Mouse (Mus musculus): ENCODE measurements at regions not wholly inside any gene's neighbourhood (a gene's known extent, or its start where the extent isn't known, plus 50 kb on each side); places are given as distances from the start of the nearest gene placed in this dataset.
"Not testable (repeated sequence)": the region's sequence is repeated elsewhere in the genome, so short reads cannot be mapped to it uniquely, and the experiment has no call there.

- in situ Hi-C loops (cut with MboI; ENCODE audit: unreplicated experiment in 2 of 2) = no loop called here
Measured at GRCm38 (mm10) chr5:64679996-64680625, 123.1 kb upstream of the Klf3 start.

DNA sequence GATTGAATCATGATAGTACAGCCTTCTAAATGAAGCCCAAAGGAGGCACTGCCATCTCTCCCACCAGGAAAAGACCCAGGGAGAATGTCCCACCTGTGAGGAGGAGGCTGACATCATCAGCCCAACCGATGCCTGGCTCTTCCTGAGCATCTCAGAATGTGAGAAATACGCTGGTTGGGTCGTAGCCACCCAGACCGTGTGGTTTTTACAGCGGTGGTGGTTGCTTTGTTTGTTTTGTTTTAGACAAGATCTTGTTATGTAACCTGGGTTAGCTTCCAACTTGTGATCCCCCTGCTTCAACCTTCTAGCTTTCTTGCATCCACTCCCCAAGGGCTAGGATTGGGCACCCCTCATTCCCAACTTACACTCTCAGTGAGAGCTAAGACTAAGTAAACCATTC is 122.0 kb upstream of the Klf3 start:
- in situ Hi-C loops (cut with MboI; ENCODE audit: unreplicated experiment in 2 of 2) = no loop called here

- in situ Hi-C loops (cut with MboI; ENCODE audit: unreplicated experiment in 2 of 2) = no loop called here
Measured at GRCm38 (mm10) chr5:64682326-64682845, 120.8 kb upstream of the Klf3 start.

GRCm38 (mm10) chr5:64683419-64683818 is 119.8 kb upstream of the Klf3 start:
- in situ Hi-C loops (cut with MboI; ENCODE audit: unreplicated experiment in 2 of 2) = no loop called here

- in situ Hi-C loops (cut with MboI; ENCODE audit: unreplicated experiment in 2 of 2) = no loop called here
Measured at GRCm38 (mm10) chr5:64684275-64684674, 118.9 kb upstream of the Klf3 start.

DNA sequence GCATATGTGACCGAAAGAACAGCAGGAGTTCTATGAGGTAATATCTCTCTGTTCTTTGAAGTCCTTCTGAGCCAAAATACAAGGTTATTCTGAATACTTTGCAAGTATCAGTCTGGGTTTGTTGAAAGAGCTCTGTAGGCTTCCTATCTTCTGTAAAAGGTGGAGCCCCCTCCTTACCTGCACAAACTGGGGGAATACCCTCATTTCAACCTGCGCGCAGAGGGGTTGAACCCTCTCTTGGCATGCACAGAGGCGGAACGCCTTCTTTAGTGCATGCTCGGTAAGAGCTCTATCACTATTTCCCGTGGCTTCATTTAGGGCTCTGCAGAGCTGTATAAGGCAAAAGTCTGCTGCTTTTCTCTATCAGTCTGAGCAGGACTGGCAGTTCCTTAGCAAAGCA is 113.0 kb upstream of the Klf3 start:
- in situ Hi-C loops (cut with MboI; ENCODE audit: unreplicated experiment in 2 of 2) = no loop called here

DNA sequence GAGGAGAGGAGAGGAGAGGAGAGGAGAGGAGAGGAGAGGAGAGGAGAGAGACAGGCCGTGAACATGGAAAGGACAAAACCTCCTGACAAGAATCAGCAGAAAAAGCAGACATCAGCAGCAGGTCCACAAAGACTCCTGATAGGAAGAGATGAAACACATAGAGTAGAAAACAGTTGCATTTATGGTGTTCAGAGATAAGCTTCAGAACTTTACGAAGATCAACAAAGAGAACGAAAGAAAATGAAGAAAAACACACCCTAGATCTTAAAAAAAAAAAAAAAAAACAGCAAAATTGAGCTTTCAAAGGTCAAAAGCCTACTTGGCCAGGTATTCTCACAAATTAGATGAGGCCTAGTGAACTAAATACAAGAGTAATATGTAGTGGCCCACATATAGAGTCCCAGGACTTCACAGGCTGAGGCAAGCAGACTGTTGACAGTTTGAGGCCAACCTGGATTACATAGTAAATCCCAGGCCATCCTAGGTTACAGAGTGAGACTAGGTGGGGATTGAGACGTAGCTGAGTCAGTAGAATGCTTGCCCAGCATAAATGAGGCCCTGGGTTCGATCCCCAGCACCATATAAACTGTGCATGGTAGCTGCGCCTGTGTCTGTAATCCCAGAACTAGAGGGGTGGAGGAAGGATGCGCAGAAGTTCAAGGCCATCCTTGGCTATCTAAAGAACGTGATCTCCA is 111.6 kb upstream of the Klf3 start:
- in situ Hi-C loops (cut with MboI; ENCODE audit: unreplicated experiment in 2 of 2) = no loop called here

DNA sequence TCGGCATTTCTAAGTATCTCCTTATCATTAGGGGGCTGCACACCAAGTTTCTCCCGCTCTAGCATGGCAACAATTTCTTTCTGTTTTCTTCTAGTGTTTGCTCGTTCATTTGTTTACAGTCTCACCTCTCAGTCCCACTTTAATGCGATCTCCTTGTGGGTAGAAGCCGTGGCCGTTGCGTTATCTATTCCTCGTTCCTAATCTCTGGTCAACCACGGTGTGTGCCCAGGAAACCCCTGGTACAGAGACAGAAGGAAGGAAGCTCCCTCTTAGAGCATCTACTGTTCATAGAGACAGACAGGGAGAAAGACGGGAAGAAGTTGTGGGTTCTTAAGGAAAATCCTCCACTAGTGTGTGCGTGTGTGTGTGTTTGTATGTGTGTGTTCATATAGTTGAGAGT is 110.9 kb upstream of the Klf3 start:
- in situ Hi-C loops (cut with MboI; ENCODE audit: unreplicated experiment in 2 of 2) = no loop called here

DNA sequence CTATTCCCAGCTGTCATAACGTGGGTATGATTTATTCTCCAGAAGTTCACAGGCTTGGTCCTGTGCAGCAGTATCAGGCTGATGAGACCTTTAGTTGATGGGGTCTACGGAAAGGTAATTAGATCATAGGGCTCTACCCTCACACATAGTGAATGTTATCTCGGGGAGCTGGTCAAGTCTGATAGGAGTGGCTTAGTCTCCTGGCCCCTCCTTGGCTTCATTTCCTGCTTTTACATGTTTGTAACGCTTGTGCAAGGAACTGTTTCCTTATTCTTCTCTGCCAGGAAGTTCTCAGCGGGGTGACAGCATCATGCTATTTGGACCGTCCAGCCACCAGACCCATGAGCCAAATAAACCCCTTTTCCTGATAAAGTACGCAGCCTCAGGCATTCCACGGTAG is 109.6 kb upstream of the Klf3 start:
- in situ Hi-C loops (cut with MboI; ENCODE audit: unreplicated experiment in 2 of 2) = no loop called here

- in situ Hi-C loops (cut with MboI; ENCODE audit: unreplicated experiment in 2 of 2) = no loop called here
Measured at GRCm38 (mm10) chr5:64694606-64695005, 108.6 kb upstream of the Klf3 start.

- in situ Hi-C loops (cut with MboI; ENCODE audit: unreplicated experiment in 2 of 2) = no loop called here
Measured at GRCm38 (mm10) chr5:64696099-64696498, 107.1 kb upstream of the Klf3 start.

DNA sequence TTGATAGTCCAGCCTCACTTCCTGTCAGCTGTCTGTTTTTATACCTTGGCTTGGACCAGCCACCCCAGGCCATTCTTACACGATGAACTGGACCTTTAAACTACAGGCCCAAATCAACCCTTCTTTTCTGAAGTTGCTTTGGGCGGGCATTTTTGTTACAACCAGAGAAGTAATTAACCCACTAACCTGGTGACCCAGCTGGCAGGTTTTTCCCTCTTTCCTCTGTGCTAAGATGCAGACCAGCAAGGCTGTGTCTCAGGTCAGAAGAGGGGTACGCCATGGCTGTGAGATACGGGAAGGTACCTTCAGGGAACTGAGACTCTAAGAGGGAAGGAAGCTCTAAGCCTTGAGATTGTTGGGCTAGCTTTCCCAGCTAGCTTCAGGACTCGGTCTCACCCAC is 105.7 kb upstream of the Klf3 start:
- in situ Hi-C loops (cut with MboI; ENCODE audit: unreplicated experiment in 2 of 2) = no loop called here

GRCm38 (mm10) chr5:64698458-64699116 is 104.6 kb upstream of the Klf3 start:
- in situ Hi-C loops (cut with MboI; ENCODE audit: unreplicated experiment in 2 of 2) = no loop called here

GRCm38 (mm10) chr5:64700030-64700429 is 103.2 kb upstream of the Klf3 start:
- in situ Hi-C loops (cut with MboI; ENCODE audit: unreplicated experiment in 2 of 2) = no loop called here

DNA sequence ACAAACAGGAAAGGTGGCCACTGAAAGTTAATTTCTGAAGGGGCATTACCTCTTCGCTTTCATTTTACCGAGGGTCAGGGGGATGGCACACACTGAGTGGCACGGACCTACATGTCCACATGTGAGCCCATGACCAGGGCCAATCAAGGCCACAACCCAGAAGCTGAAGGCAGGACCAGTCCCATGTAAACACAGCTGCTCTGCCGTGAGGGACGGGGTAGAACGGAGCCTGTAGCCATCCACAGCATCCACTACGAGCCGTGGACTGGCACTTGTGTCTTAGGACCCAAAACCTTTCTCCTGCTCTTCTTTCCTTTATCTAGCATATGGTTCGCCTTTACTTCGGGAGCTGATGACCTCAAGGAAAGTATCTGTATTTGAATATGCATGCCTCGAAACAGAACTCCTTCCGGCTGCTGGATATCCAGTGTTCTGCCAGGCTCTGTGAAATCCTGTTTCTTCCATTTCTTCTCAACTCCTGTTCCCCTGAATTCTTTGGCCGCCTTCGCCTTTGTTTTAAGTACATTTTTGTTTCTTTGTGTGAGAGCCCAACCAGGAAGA is 101.9 kb upstream of the Klf3 start:
- in situ Hi-C loops (cut with MboI; ENCODE audit: unreplicated experiment in 2 of 2) = no loop called here

DNA sequence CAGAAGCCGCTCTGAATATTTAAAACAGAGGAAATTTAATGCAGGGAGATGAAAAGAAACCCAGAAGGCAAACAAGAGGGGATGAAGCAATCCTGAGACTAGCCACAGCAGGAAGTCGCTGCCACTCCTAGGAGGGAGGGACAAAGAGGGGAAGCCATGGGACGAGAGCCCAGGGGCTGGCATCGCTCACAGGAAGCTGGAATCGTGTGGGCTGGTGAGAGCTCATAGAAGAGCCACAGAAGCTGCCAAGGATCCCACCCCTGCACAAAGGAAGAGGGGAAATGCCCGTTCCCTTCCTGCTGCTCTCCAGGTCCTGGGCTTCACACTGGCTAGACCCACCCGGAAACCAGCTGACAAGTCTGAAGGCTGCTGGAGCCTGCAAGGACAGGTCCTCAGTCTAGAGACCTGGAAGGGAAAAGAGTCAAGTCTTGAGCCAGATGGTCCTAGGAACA is 101.4 kb upstream of the Klf3 start:
- in situ Hi-C loops (cut with MboI; ENCODE audit: unreplicated experiment in 2 of 2) = no loop called here

GRCm38 (mm10) chr5:64702404-64702803 is 100.8 kb upstream of the Klf3 start:
- in situ Hi-C loops (cut with MboI; ENCODE audit: unreplicated experiment in 2 of 2) = not testable (repeated sequence)

DNA sequence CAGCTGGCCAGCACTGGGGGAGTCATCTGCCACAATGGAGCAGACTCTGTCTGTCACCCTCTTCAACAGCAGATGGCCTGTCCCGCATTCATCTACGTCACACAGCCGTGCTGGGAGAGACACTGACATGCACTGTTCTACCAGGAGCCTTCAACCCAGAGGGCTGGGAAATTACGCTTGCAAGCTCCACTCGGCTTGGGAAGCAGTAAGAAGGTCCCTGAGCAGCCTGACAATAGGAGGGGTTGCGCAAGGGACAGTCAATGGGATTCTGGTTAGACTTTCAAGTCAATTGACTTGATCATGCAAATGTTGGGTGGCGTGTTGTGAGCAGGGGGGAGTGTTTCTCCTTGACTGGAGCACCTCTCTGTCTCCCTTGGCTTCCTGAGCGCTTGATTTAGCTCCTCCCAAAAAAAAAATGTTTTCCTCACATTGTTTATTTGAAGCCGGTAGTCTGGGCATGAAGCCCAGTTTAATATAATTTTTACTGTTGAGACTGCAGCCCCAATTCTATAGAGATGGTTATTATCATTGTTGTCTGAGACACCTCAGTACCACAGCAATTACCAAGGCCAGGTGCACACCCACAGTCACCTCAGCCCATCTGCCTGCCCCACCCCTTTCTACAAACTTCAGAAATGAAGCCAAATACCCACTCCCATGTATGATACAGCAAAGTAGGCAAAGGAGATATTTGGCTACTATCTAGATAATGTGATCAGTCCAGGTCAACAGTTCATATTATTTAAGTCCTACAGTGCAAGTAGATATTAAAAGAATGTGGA is 99.9 kb upstream of the Klf3 start:
- in situ Hi-C loops (cut with MboI; ENCODE audit: unreplicated experiment in 2 of 2) = no loop called here

DNA sequence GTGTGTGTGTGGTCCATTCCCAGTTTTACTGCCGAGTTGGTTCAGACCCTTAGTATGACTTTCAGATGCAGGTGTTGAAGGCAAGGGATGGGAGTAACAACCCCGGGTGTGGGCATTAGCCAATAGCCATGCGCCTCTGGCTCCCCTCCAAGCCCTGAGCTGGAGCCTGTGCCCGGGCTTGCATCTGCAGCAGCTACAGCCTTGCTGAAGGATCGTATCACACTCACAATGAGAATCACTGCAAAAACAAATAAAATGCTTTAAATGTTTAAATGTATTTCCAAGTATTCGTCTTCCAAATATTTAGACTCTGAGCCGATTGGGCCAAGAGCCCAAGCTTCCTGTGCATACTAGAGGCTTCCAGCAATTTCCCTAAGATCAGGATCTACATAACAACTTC is 99.0 kb upstream of the Klf3 start:
- in situ Hi-C loops (cut with MboI; ENCODE audit: unreplicated experiment in 2 of 2) = no loop called here

GRCm38 (mm10) chr5:64706586-64706985 is 96.6 kb upstream of the Klf3 start:
- in situ Hi-C loops (cut with MboI; ENCODE audit: unreplicated experiment in 2 of 2) = no loop called here

- in situ Hi-C loops (cut with MboI; ENCODE audit: unreplicated experiment in 2 of 2) = no loop called here
Measured at GRCm38 (mm10) chr5:64709146-64709545, 94.0 kb upstream of the Klf3 start.
